Mouse (Mus musculus): ENCODE results near the gene Atxn7. TPM values are rescaled to one million over a fixed set of nuclear protein-coding genes. Genes with fewer than 3 reads are reported as not detected.

The Atxn7 gene
- polyA plus RNA-seq, 1 experiment from 2014 or later, result 4.9 TPM

DNA sequence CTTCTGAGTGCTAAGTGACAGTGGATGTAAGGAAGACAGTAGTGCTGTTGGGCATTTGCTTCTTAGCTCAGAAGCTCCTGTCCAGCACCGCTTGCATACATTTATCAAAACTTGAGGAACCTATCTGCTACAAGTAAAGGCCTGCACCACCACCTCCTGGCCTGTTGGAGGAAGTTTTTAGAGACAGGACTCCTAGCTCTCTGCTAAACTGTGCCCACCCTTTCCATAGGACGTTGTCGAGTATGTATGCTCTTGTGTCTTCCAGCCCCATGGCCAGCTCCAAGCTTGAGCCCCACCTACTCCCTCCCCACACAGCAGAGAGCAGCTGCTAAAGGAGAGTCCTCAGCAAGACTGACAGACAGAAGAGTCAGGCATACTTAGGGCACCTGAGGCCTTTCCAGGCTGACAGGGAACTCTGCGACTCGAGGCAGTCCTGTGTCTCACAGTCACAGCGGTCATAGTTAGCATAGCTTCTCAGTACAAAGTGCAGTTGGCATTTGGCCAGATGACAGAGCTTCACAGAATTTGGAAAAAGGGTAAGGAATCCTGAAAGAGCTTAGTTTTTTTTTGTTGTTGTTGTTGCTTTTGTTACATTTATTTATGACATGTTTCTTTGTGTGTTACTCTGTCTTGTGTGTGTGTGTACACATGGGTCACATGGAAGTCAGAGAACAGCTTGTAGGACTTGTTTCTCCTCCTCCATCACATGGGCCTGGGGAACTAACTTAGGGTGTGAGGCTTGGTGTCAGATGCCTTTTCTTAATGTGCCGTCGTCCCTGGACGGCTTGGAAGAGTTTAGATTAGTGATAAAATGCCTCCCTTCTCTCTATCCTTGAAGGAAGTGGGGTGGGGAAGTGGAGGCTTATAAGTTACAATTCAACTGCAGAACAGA lies 34.2 kb downstream of the Atxn7 start:
- Histone ChIP-seq H3K9me3 (no peaks in the 10 kb centered on the region), H3K27me3 (no peaks in the 10 kb centered on the region), H3K27ac (no peak overlapping the region), H3K4me2 (no peak overlapping the region), H3K4me1 (no peaks in the 10 kb centered on the region), H3K9ac (no peak overlapping the region), H3K36me3 (no peaks in the 10 kb centered on the region), H3K4me3 (no peak overlapping the region)
- 56% methylated on average over 9 of the region's 9 CpGs for WGBS
- no peak for ATAC-seq (ENCODE audit: insufficient number of reproducible peaks, low FRiP score, low TSS enrichment, low read depth)

DNA sequence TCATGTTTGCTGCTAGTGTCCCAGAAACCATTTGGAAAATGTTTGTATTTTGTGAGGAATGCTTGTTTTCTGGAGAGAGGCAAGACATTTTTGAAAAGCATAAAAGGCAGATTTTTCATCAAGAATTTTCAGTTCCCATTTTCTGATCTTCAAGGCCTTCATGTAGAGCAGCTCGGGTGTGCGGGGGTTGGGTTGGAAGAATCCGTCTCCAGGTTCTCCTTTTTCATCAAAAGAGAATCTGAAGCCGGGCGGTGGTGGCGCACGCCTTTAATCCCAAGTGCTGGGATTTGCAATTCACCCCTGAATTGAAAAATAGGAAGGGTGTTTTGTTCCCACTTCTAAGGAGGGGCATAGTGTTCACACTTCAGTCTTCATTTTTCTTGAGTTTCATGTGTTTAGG lies 41.5 kb downstream of the Atxn7 start:
- no peaks in the 10 kb centered on the region for H3K9me3 ChIP-seq
- no peak for ATAC-seq (ENCODE audit: insufficient number of reproducible peaks, low FRiP score, low TSS enrichment, low read depth)

DNA sequence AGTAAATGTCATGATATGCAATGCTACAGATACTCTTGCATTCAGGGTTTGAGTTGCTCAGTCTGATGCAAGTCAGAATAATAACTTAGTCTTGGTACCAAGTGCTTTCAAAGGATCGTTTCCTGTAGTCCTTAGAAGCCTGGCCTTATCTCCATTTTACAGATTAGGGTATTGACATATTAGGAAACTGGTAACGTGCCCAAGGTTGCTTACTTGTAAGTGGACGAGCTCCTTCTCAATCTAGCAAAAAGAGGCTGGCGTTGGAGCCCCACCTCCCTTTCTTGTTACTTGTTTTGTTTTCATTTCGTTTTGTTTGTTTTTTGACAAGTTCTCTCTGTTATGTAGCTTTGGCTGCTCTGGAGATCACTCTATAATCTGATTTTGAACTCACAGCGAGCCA lies 48.5 kb downstream of the Atxn7 start:
- Histone ChIP-seq H3K4me3 (no peak overlapping the region), H3K4me2 (no peak overlapping the region), H3K27me3 (no peaks in the 10 kb centered on the region), H3K9me3 (no peaks in the 10 kb centered on the region), H3K36me3 (no peaks in the 10 kb centered on the region), H3K27ac (no peak overlapping the region), H3K9ac (no peak overlapping the region), H3K4me1 (peaks cover 16% of the 10 kb centered on the region)
- ATAC-seq (ENCODE audit: insufficient number of reproducible peaks, low FRiP score, low TSS enrichment, low read depth), result no peak
- WGBS, result 75% methylated on average over 6 of the region's 6 CpGs

More for the DNA sequence above, 41.5 kb downstream of the Atxn7 start:
- Histone ChIP-seq H3K4me2 (no peak overlapping the region), H3K4me3 (no peak overlapping the region), H3K27me3 (no peaks in the 10 kb centered on the region), H3K4me1 (no peaks in the 10 kb centered on the region), H3K9ac (no peak overlapping the region), H3K36me3 (no peaks in the 10 kb centered on the region), H3K27ac (no peak overlapping the region)
- WGBS, result 95% methylated on average over 7 of the region's 7 CpGs

DNA sequence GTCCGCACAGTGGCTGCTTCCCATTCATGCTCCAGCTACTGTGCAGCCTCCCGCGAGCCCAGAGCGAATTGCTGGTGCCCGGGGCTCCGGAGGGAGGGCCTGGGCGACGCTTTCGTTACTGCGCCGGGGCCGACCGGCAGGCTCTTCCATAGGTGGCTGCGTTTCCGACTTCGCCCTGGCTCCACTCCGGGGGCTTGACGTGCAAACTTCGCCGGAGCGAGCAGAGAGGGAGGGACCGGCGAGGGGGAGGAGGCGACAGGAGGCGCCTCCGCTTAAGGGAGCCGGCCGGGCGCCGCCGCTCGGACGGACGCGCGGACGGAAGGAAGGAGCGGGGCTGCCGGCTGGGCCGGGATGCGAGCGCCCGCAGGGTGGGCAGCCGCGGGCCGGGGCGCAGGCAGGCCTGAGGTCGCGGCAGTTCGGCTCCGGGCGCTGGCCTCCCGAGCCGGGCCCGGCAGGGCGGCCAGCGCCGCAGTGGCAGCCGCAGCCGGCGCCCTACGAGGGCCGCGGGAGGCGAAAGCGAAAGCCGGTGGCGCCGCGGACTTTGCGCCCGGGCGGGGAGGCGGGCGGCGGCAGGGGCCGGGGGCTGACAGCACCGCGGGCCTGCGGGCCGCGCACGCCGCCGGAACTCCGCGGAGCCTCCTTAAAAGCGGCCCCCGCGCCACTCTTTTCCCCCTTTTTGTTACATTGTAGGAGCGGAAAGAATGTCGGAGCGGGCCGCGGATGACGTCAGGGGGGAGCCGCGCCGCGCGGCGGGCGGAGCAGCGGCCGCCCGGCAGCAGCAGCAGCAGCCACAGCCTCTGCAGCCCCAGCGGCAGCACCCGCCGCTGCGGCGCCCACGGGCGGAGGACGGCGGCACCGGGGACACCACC lies 51.4 kb downstream of the Atxn7 start:
- peak; percentile 88 for ATAC-seq (ENCODE audit: insufficient number of reproducible peaks, low FRiP score, low TSS enrichment, low read depth)
- Histone ChIP-seq H3K36me3 (0 out of 2 replicates have a peak, but pooled peaks cover 3% of the 10 kb centered on the region), H3K9ac (peak overlapping the region; percentile 98), H3K9me3 (no peaks in the 10 kb centered on the region), H3K27me3 (no peaks in the 10 kb centered on the region), H3K4me2 (peak overlapping the region; percentile 79), H3K27ac (peak overlapping the region; percentile 99), H3K4me3 (peak overlapping the region; percentile 89), H3K4me1 (peaks cover 20% of the 10 kb centered on the region)
- under 1% methylated on average over 80 of the region's 116 CpGs for WGBS

DNA sequence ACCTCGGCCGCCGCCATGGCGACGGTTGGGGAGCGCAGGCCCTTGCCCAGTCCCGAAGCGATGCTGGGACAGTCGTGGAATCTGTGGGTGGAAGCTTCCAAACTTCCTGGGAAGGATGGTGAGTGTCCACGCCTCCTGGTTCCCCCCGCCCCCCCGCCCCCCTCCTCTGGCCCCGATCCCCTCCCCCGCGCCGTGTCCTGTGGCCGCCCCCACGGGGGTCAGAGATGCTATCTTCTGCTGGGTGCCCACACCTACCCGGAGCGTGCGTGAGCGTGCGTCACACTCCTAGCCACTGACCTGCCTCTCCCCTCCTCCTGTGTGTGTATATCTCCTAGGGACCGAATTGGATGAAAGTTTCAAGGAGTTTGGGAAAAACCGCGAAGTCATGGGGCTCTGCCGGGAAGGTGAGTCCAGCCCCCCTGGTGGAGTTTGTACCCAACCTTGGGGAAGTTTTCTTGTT lies 52.0 kb downstream of the Atxn7 start:
- Histone ChIP-seq H3K36me3 (0 out of 2 replicates have a peak, but pooled peaks cover 3% of the 10 kb centered on the region), H3K27me3 (no peaks in the 10 kb centered on the region), H3K27ac (peak overlapping the region; percentile 99), H3K9me3 (no peaks in the 10 kb centered on the region), H3K9ac (peak overlapping the region; percentile 98), H3K4me2 (peak overlapping the region; percentile 79), H3K4me1 (peaks cover 20% of the 10 kb centered on the region), H3K4me3 (peak overlapping the region; percentile 89)
- peak; percentile 61 for ATAC-seq (ENCODE audit: insufficient number of reproducible peaks, low FRiP score, low TSS enrichment, low read depth)
- WGBS, result under 1% methylated on average over 26 of the region's 27 CpGs

DNA sequence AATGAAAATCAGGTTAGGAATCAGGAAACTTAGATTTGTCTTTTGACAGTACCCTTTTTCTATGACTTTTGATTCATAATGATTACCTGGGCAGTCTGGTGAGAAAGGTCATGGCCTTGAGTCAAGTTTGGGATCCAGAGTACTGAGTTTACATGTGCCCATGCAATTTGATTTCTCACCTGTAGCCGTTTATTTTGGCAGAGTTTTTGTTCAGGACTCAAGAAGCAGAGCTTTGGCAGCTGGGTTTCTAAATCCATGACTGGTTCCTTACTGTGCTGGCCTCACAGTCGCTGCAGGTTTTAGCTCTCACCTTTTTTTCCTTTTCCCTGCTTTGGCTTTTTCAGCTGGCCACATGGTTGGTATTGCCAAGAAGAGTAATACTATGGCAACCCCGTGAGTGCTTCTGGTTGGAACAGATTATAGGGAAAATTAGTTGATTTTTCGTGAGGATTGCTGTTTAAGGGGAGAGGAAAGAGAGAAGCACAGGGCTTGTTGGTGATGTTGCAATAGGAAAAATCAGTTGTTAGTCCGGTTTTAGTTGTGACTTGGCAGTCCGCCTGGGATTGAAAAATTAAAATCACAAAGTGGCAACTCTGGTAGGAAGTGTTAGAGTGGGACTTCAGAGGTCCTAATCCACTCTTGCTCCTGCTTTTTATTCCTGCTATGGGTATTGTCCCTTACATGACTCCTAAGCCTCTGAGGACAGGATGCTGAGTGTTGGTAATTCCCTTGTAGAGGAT lies 53.6 kb downstream of the Atxn7 start:
- Histone ChIP-seq H3K4me3 (no peak overlapping the region), H3K27ac (0 out of 2 replicates have a peak overlapping the region, but pooled peaks have one; percentile 43), H3K27me3 (no peaks in the 10 kb centered on the region), H3K4me1 (peaks cover 20% of the 10 kb centered on the region), H3K9ac (no peak overlapping the region), H3K4me2 (no peak overlapping the region), H3K36me3 (0 out of 2 replicates have a peak, but pooled peaks cover 3% of the 10 kb centered on the region), H3K9me3 (no peaks in the 10 kb centered on the region)
- no peak for ATAC-seq (ENCODE audit: insufficient number of reproducible peaks, low FRiP score, low TSS enrichment, low read depth)
- 55% methylated on average over 6 of the region's 6 CpGs for WGBS

DNA sequence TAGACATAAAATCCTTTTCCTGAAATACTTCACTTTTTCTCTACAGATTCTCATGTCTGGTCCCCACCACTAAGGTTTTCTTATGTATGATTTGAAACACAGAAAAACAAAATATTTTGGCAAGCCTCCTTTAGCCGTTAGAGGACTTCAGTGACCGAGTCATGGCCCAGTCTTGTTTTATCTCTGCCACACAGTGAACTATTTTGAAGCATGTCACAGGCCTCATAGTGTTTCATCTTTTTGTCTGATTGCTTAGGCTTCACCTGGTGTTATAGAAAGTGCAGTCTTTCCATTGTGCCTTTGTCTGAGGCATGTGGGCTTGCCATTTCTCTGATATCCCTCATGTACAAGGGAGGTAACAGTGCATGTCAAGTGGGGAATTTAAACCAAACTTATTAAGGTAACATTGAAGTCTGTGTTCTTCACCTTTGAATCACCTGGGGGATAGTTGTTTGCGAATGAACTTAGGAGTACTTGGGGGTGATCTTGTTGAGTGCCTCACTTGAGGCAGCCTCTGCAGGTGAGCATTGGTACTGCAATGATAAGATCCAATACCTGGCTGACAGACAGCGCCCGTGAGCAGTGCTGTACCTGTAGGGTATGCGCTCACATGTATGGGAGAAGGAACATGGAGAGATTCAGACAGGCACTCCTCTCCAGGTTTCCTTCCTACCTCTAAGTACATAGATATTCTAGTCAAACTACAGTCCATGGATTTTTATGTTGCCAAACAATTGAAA lies 58.1 kb downstream of the Atxn7 start:
- no peaks in the 10 kb centered on the region for H3K27me3 ChIP-seq
- no peak for ATAC-seq (ENCODE audit: insufficient number of reproducible peaks, low FRiP score, low TSS enrichment, low read depth)
- H3K4me1 ChIP-seq, result peaks cover 4% of the 10 kb centered on the region; the same call in 1 of the 2 replicates
- no peak overlapping the region for H3K4me2 ChIP-seq
- H3K4me3 ChIP-seq, result no peak overlapping the region
- H3K27ac ChIP-seq, result no peak overlapping the region
- 78% methylated on average over 6 of the region's 6 CpGs for WGBS
- no peaks in the 10 kb centered on the region for H3K9me3 ChIP-seq
- H3K9ac ChIP-seq, result no peak overlapping the region
- peaks cover 10% of the 10 kb centered on the region; the same call in 1 of the 2 replicates for H3K36me3 ChIP-seq

DNA sequence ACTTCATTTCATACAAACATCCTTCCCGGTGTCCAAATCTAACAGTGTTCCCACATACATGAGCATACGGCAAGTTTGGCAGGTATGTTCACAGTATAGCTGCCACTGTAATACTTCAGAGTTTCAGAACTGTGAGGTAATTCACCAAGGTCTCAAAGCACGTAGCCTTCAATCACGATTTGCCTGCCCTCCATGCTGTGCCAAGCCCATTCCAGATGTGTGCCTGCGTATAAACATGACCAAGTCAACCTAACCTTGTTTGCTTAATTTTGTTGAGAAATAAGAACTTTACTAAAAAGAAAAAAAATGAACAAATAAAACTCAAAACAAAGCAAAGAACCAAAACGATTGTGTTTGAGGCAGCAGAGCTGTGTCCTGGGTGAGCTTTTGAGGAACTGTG lies 60.0 kb downstream of the Atxn7 start:
- no peak overlapping the region for H3K4me2 ChIP-seq
- no peak overlapping the region for H3K27ac ChIP-seq
- no peaks in the 10 kb centered on the region for H3K4me1 ChIP-seq
- no peaks in the 10 kb centered on the region for H3K27me3 ChIP-seq
- H3K9me3 ChIP-seq, result no peaks in the 10 kb centered on the region
- 87% methylated on average over 6 of the region's 6 CpGs for WGBS
- H3K9ac ChIP-seq, result no peak overlapping the region
- peaks cover 11% of the 10 kb centered on the region; the same call in 1 of the 2 replicates for H3K36me3 ChIP-seq
- H3K4me3 ChIP-seq, result no peak overlapping the region
- ATAC-seq (ENCODE audit: insufficient number of reproducible peaks, low FRiP score, low TSS enrichment, low read depth), result no peak

DNA sequence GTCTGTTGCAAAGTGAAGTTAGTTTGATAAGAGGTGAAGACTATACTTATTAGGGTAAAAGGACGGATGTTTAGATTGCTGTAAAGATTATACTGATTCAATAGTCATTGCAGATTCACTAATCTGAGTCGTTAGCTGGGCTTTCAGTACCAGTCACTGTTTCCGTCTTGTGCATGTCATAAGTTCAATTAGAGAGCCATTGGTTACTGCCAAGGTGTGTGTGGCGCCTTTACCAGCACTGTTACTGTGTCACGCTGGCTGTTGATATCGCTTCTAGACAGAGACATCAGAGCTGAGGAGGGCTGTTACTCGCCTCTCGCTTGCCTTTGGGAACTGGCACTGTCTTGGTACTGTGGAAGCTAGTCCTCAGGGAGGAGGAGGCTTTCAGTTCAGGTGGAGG lies 64.6 kb downstream of the Atxn7 start:
- Histone ChIP-seq H3K4me1 (no peaks in the 10 kb centered on the region), H3K27ac (no peak overlapping the region), H3K9me3 (no peaks in the 10 kb centered on the region), H3K27me3 (no peaks in the 10 kb centered on the region), H3K9ac (no peak overlapping the region), H3K4me2 (no peak overlapping the region), H3K4me3 (no peak overlapping the region), H3K36me3 (peaks cover 7% of the 10 kb centered on the region; the same call in 1 of the 2 replicates)
- 89% methylated on average over 8 of the region's 8 CpGs for WGBS
- ATAC-seq (ENCODE audit: insufficient number of reproducible peaks, low FRiP score, low TSS enrichment, low read depth), result no peak

DNA sequence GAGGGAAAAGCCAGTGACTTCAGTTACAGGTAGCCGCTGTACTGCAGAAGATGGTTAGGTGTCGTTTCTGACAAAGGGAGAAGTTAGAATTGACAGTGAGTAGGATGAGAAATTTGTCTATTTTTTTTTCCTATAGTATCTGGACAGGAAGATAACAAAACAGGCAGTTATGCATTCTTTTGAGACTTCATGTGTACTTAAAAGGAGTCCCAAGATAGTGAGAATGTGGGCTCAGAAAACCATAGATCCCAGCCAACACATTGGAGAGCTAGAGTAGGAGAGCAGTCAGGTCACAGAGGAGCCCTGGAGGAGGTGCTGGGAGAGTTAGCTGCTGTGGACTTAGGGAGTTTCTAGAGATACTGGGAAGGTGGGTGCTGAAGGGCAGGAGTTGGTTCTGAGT lies 69.4 kb downstream of the Atxn7 start:
- Histone ChIP-seq H3K27me3 (no peaks in the 10 kb centered on the region), H3K9me3 (no peaks in the 10 kb centered on the region), H3K36me3 (peaks cover 3% of the 10 kb centered on the region; the same call in 1 of the 2 replicates), H3K27ac (no peak overlapping the region), H3K4me1 (0 out of 2 replicates have a peak, but pooled peaks cover 2% of the 10 kb centered on the region), H3K4me2 (no peak overlapping the region), H3K4me3 (no peak overlapping the region), H3K9ac (no peak overlapping the region)
- WGBS, result 92% methylated on average over 2 of the region's 2 CpGs
- no peak for ATAC-seq (ENCODE audit: insufficient number of reproducible peaks, low FRiP score, low TSS enrichment, low read depth)

DNA sequence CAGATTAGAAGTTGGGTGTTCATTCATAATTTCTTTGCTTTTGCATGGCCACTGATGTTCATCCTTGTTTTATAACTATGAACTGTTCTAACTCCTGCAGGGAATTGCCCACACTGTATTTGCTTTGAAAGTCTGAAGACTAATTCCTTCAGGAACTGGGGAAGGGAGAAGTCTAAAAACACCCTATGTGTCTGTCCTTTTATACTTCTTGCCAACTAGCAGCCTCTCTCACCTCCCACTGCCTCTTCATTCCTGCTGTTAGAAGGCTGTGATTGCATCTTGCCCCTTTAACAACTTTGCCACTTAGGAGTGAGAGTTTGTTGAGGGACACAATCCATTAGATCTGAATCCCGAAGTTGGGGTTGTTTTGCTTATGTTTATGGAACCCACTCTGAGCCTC lies 71.6 kb downstream of the Atxn7 start:
- H3K9ac ChIP-seq, result no peak overlapping the region
- peaks cover 6% of the 10 kb centered on the region; the same call in 1 of the 2 replicates for H3K36me3 ChIP-seq
- WGBS, result 74% methylated on average over 1 of the region's 1 CpGs
- H3K4me1 ChIP-seq, result 0 out of 2 replicates have a peak, but pooled peaks cover 2% of the 10 kb centered on the region
- no peak overlapping the region for H3K4me3 ChIP-seq
- no peak overlapping the region for H3K4me2 ChIP-seq
- ATAC-seq (ENCODE audit: insufficient number of reproducible peaks, low FRiP score, low TSS enrichment, low read depth), result no peak
- H3K9me3 ChIP-seq, result no peaks in the 10 kb centered on the region
- H3K27ac ChIP-seq, result no peak overlapping the region
- H3K27me3 ChIP-seq, result no peaks in the 10 kb centered on the region
